Mouse (Mus musculus): ENCODE results near the gene Rpl3l. TPM values are rescaled to one million over a fixed set of nuclear protein-coding genes. Genes with fewer than 3 reads are reported as not detected.
A peak's percentile ranks its signal among the peaks of the same experiment; 100 is the strongest.

Gene Rpl3l
- polyA plus RNA-seq, 1 experiment from 2014 or later = 0.26 TPM

GRCm38 (mm10) chr17:24723122-24723880 lies 4.3 kb upstream of the Rpl3l start:
- H3K4me2 ChIP-seq (replicated peaks; ENCODE audit: low read depth, low read length) = peak overlapping the region; percentile 47
- no peak for ATAC-seq (ENCODE audit: insufficient number of reproducible peaks, insufficient read depth, low FRiP score, low read depth)
- H3K27ac ChIP-seq (ENCODE audit: low read length) = peak overlapping the region; percentile 70; the same call in 1 of the 2 replicates
- H3K27me3 ChIP-seq (ENCODE audit: control insufficient read depth, insufficient read depth, low read length) = no peaks in the 10 kb centered on the region
- peaks cover 17% of the 10 kb centered on the region; the same call in 1 of the 2 replicates for H3K4me1 ChIP-seq (ENCODE audit: control insufficient read depth, insufficient read depth, low read length)
- peaks cover 13% of the 10 kb centered on the region for H3K36me3 ChIP-seq (ENCODE audit: control insufficient read depth, insufficient read depth, low read length)
- WGBS = 3% methylated on average over 12 of the region's 12 CpGs
- peak overlapping the region; percentile 71 for H3K4me3 ChIP-seq (ENCODE audit: low read depth, low read length)
- H3K9ac ChIP-seq (replicated peaks; ENCODE audit: low read depth, low read length) = peak overlapping the region; percentile 65
- no peaks in the 10 kb centered on the region for H3K9me3 ChIP-seq (ENCODE audit: control insufficient read depth, low read depth, low read length)

- peak overlapping the region; percentile 70; the same call in 1 of the 2 replicates for H3K27ac ChIP-seq (ENCODE audit: low read length)
- no peaks in the 10 kb centered on the region for H3K27me3 ChIP-seq (ENCODE audit: control insufficient read depth, insufficient read depth, low read length)
- H3K4me1 ChIP-seq (ENCODE audit: control insufficient read depth, insufficient read depth, low read length) = peaks cover 17% of the 10 kb centered on the region; the same call in 1 of the 2 replicates
- peak overlapping the region; percentile 65 for H3K9ac ChIP-seq (replicated peaks; ENCODE audit: low read depth, low read length)
- under 1% methylated on average over 15 of the region's 15 CpGs for WGBS
- peak overlapping the region; percentile 71 for H3K4me3 ChIP-seq (ENCODE audit: low read depth, low read length)
- H3K9me3 ChIP-seq (ENCODE audit: control insufficient read depth, low read depth, low read length) = no peaks in the 10 kb centered on the region
- H3K36me3 ChIP-seq (ENCODE audit: control insufficient read depth, insufficient read depth, low read length) = peaks cover 13% of the 10 kb centered on the region
- peak; percentile 3; the same call in 1 of the 2 replicates for ATAC-seq (ENCODE audit: insufficient number of reproducible peaks, insufficient read depth, low FRiP score, low read depth)
- peak overlapping the region; percentile 47 for H3K4me2 ChIP-seq (replicated peaks; ENCODE audit: low read depth, low read length)
Observed at GRCm38 (mm10) chr17:24723881-24724180, 3.8 kb upstream of the Rpl3l start.

- H3K4me3 ChIP-seq (ENCODE audit: low read depth, low read length) = peak within 1 kb of the TSS; percentile 71
- H3K27ac ChIP-seq (ENCODE audit: low read length) = peak within 1 kb of the TSS; percentile 70; the same call in 1 of the 2 replicates
- H3K4me1 ChIP-seq (ENCODE audit: control insufficient read depth, insufficient read depth, low read length) = peaks cover 17% of the 10 kb centered on the region; the same call in 1 of the 2 replicates
- ATAC-seq (ENCODE audit: insufficient number of reproducible peaks, insufficient read depth, low FRiP score, low read depth) = peak; percentile 75
- H3K9me3 ChIP-seq (ENCODE audit: control insufficient read depth, low read depth, low read length) = no peaks in the 10 kb centered on the region
- under 1% methylated on average over 30 of the region's 30 CpGs for WGBS
- H3K4me2 ChIP-seq (replicated peaks; ENCODE audit: low read depth, low read length) = peak within 1 kb of the TSS; percentile 47
- peaks cover 13% of the 10 kb centered on the region for H3K36me3 ChIP-seq (ENCODE audit: control insufficient read depth, insufficient read depth, low read length)
- H3K27me3 ChIP-seq (ENCODE audit: control insufficient read depth, insufficient read depth, low read length) = no peaks in the 10 kb centered on the region
- H3K9ac ChIP-seq (replicated peaks; ENCODE audit: low read depth, low read length) = peak within 1 kb of the TSS; percentile 65
Observed at GRCm38 (mm10) chr17:24724184-24724583, 3.4 kb upstream of the Rpl3l start, which contains the start of gene Ndufb10. Ndufb10 (minus strand) TSS chr17:24724478.

- Histone ChIP-seq H3K27ac (ENCODE audit: low read length) (no peak overlapping the region), H3K4me3 (ENCODE audit: low read depth, low read length) (no peak overlapping the region), H3K36me3 (ENCODE audit: control insufficient read depth, insufficient read depth, low read length) (peaks cover 13% of the 10 kb centered on the region), H3K4me2 (replicated peaks; ENCODE audit: low read depth, low read length) (no peak overlapping the region), H3K9me3 (ENCODE audit: control insufficient read depth, low read depth, low read length) (no peaks in the 10 kb centered on the region), H3K27me3 (ENCODE audit: control insufficient read depth, insufficient read depth, low read length) (no peaks in the 10 kb centered on the region), H3K9ac (replicated peaks; ENCODE audit: low read depth, low read length) (no peak overlapping the region), H3K4me1 (ENCODE audit: control insufficient read depth, insufficient read depth, low read length) (peaks cover 17% of the 10 kb centered on the region; the same call in 1 of the 2 replicates)
- ATAC-seq (ENCODE audit: insufficient number of reproducible peaks, insufficient read depth, low FRiP score, low read depth) = no peak
- 63% methylated on average over 3 of the region's 3 CpGs for WGBS
Observed at GRCm38 (mm10) chr17:24725637-24726390, 1.8 kb upstream of the Rpl3l start.

- Histone ChIP-seq H3K27ac (ENCODE audit: low read length) (no peak overlapping the region), H3K9me3 (ENCODE audit: control insufficient read depth, low read depth, low read length) (no peaks in the 10 kb centered on the region), H3K4me3 (ENCODE audit: low read depth, low read length) (no peak overlapping the region), H3K36me3 (ENCODE audit: control insufficient read depth, insufficient read depth, low read length) (no peaks in the 10 kb centered on the region), H3K4me2 (replicated peaks; ENCODE audit: low read depth, low read length) (no peak overlapping the region), H3K9ac (replicated peaks; ENCODE audit: low read depth, low read length) (no peak overlapping the region), H3K4me1 (ENCODE audit: control insufficient read depth, insufficient read depth, low read length) (peaks cover 2% of the 10 kb centered on the region; the same call in 1 of the 2 replicates), H3K27me3 (ENCODE audit: control insufficient read depth, insufficient read depth, low read length) (no peaks in the 10 kb centered on the region)
- no peak for ATAC-seq (ENCODE audit: insufficient number of reproducible peaks, insufficient read depth, low FRiP score, low read depth)
- WGBS = 64% methylated on average over 17 of the region's 17 CpGs
Observed at GRCm38 (mm10) chr17:24728184-24728583, 564 bp downstream of the Rpl3l start.

GRCm38 (mm10) chr17:24729067-24729466 lies 1.4 kb downstream of the Rpl3l start:
- 66% methylated on average over 6 of the region's 6 CpGs for WGBS
- Histone ChIP-seq H3K36me3 (ENCODE audit: control insufficient read depth, insufficient read depth, low read length) (no peaks in the 10 kb centered on the region), H3K27ac (ENCODE audit: low read length) (no peak overlapping the region), H3K4me1 (ENCODE audit: control insufficient read depth, insufficient read depth, low read length) (no peaks in the 10 kb centered on the region), H3K9ac (replicated peaks; ENCODE audit: low read depth, low read length) (no peak overlapping the region), H3K27me3 (ENCODE audit: control insufficient read depth, insufficient read depth, low read length) (no peaks in the 10 kb centered on the region), H3K4me3 (ENCODE audit: low read depth, low read length) (no peak overlapping the region), H3K9me3 (ENCODE audit: control insufficient read depth, low read depth, low read length) (no peaks in the 10 kb centered on the region), H3K4me2 (replicated peaks; ENCODE audit: low read depth, low read length) (no peak overlapping the region)
- no peak for ATAC-seq (ENCODE audit: insufficient number of reproducible peaks, insufficient read depth, low FRiP score, low read depth)

GRCm38 (mm10) chr17:24730787-24731186 lies 3.2 kb downstream of the Rpl3l start:
- Histone ChIP-seq H3K27me3 (ENCODE audit: control insufficient read depth, insufficient read depth, low read length) (no peaks in the 10 kb centered on the region), H3K4me1 (ENCODE audit: control insufficient read depth, insufficient read depth, low read length) (no peaks in the 10 kb centered on the region), H3K27ac (ENCODE audit: low read length) (no peak overlapping the region), H3K4me3 (ENCODE audit: low read depth, low read length) (no peak overlapping the region), H3K4me2 (replicated peaks; ENCODE audit: low read depth, low read length) (no peak overlapping the region), H3K9me3 (ENCODE audit: control insufficient read depth, low read depth, low read length) (no peaks in the 10 kb centered on the region), H3K36me3 (ENCODE audit: control insufficient read depth, insufficient read depth, low read length) (no peaks in the 10 kb centered on the region), H3K9ac (replicated peaks; ENCODE audit: low read depth, low read length) (no peak overlapping the region)
- 83% methylated on average over 14 of the region's 14 CpGs for WGBS
- no peak for ATAC-seq (ENCODE audit: insufficient number of reproducible peaks, insufficient read depth, low FRiP score, low read depth)

- Histone ChIP-seq H3K9me3 (ENCODE audit: control insufficient read depth, low read depth, low read length) (no peaks in the 10 kb centered on the region), H3K4me1 (ENCODE audit: control insufficient read depth, insufficient read depth, low read length) (peaks cover 6% of the 10 kb centered on the region), H3K27ac (ENCODE audit: low read length) (no peak overlapping the region), H3K4me3 (ENCODE audit: low read depth, low read length) (no peak overlapping the region), H3K4me2 (replicated peaks; ENCODE audit: low read depth, low read length) (no peak overlapping the region), H3K36me3 (ENCODE audit: control insufficient read depth, insufficient read depth, low read length) (no peaks in the 10 kb centered on the region), H3K9ac (replicated peaks; ENCODE audit: low read depth, low read length) (no peak overlapping the region), H3K27me3 (ENCODE audit: control insufficient read depth, insufficient read depth, low read length) (no peaks in the 10 kb centered on the region)
- WGBS = 76% methylated on average over 12 of the region's 12 CpGs
- no peak for ATAC-seq (ENCODE audit: insufficient number of reproducible peaks, insufficient read depth, low FRiP score, low read depth)
Observed at GRCm38 (mm10) chr17:24732233-24732935, 4.8 kb downstream of the Rpl3l start.

All from stomach, embryonic 14.5 days (tissue).